Mouse (Mus musculus): ENCODE results near the gene Eci1. TPM values are rescaled to one million over a fixed set of nuclear protein-coding genes. Genes with fewer than 3 reads are reported as not detected.

Eci1 gene
- polyA plus RNA-seq, 1 experiment from 2014 or later = 193 TPM

DNA sequence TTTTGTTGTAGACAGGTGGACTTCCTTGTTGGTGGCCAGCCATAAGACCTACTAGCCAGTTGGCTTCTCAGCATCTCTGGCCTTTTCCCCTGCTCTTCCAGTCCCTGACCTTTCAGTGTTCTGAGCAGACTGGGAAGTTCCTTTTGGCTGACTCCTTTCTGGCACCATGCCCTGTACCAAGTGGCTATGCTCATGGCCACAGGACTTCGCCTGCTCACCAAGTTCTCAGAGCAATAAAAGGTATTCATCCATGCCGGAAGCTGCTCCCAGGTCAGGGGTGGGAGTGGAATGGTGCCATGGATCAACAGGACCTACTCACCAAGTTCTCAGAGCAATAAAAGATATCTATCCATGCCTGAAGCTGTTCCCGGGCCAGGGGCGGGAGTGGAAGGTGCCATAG, 46.1 kb downstream of the Eci1 start:
- Histone ChIP-seq H3K9ac (replicated peaks) (peak overlapping the region; percentile 90), H3K4me1 (ENCODE audit: insufficient read depth) (peaks cover 17% of the 10 kb centered on the region), H3K27me3 (ENCODE audit: insufficient read depth, low read length) (no peaks in the 10 kb centered on the region), H3K36me3 (replicated peaks; ENCODE audit: insufficient read depth, low read length) (peaks cover 39% of the 10 kb centered on the region), H3K27ac (ENCODE audit: low read depth) (no peak overlapping the region), H3K4me2 (ENCODE audit: low read depth, low read length) (peak overlapping the region; percentile 95), H3K4me3 (ENCODE audit: low read depth, low read length) (peak overlapping the region; percentile 88; the same call in 1 of the 2 replicates), H3K9me3 (ENCODE audit: low read length) (no peaks in the 10 kb centered on the region)
- WGBS (ENCODE audit: insufficient replicate concordance) = 76% methylated on average over 4 of the region's 4 CpGs
- ATAC-seq = no peak
- no peak for DNase-seq
- TF ChIP-seq EP300 (IDR thresholded peaks at IDR 0.05; ENCODE audit: low read depth) = no peak
- TF ChIP-seq CTCF (IDR thresholded peaks at IDR 0.05; ENCODE audit: low read depth) = no peak

DNA sequence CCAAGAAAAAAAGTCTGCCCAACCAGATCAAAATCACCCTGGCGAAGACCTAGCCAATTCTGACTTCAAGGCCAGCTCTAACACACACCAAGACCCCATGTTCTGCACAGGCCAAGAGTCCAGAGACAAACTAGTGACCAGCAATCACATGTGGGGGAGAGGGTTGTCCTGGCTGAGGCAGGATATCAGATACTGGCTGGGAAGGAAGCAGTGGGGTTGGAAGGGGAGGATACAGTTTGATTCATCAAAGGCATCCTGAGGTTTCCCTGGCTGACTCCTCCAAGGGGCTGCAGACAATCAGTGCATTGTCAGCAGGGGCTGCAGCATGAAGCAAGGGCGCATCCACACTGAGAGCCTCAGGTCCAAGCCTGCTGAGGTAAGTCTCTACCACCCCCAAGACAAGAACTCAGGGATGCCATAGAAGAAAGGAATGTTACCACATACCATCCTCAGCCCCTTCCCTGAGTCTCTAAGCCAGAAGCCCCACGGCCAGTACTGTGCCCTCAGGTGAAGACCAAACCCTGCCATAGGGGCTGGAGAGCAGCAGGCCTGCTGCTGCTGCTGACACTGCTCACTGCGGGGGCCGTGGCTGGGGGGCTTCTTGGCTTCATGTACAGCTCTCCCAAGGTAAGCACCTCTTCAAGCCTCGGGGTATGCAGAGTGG, 47.3 kb downstream of the Eci1 start, which contains the start of gene Bricd5:
Gene Bricd5, plus strand, starts transcription at position 273 of the 664 bp plus-strand sequence.
- TF ChIP-seq EP300 (IDR thresholded peaks at IDR 0.05; ENCODE audit: low read depth) = no peak
- TF ChIP-seq CTCF (IDR thresholded peaks at IDR 0.05; ENCODE audit: low read depth) = no peak
- Histone ChIP-seq H3K36me3 (replicated peaks; ENCODE audit: insufficient read depth, low read length) (peaks cover 39% of the 10 kb centered on the region), H3K27ac (ENCODE audit: low read depth) (no peak within 1 kb of the TSS), H3K9ac (replicated peaks) (no peak within 1 kb of the TSS), H3K4me1 (ENCODE audit: insufficient read depth) (peaks cover 26% of the 10 kb centered on the region), H3K27me3 (ENCODE audit: insufficient read depth, low read length) (no peaks in the 10 kb centered on the region), H3K4me2 (ENCODE audit: low read depth, low read length) (peak within 1 kb of the TSS; percentile 95), H3K4me3 (ENCODE audit: low read depth, low read length) (no peak within 1 kb of the TSS), H3K9me3 (ENCODE audit: low read length) (no peaks in the 10 kb centered on the region)
- DNase-seq (no peak), ATAC-seq (no peak)
- WGBS (ENCODE audit: insufficient replicate concordance) = 82% methylated on average over 6 of the region's 6 CpGs

DNA sequence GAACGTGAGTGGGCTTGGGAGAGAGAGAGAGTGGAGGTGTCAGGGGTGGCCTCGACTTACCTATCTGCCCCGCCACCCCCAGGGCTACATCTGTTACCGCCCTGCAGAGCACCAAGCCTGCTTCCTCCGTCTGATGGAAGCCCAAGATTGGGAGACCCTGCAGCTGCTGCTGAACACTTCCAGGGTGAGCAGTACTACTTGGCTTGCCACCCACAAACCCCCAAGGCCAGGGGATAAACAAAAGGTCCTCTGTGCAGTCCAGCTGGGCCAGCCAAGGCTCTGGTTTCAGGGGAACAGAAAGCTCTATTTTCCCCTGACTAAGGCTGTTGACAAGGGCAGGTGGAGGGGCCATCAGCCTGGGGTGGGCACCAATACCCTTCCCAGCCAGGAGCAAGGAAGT, 48.1 kb downstream of the Eci1 start:
- peaks cover 26% of the 10 kb centered on the region for H3K4me1 ChIP-seq (ENCODE audit: insufficient read depth)
- TF ChIP-seq CTCF (IDR thresholded peaks at IDR 0.05; ENCODE audit: low read depth) = no peak
- TF ChIP-seq EP300 (IDR thresholded peaks at IDR 0.05; ENCODE audit: low read depth) = no peak
- ATAC-seq = no peak
- no peak overlapping the region for H3K4me3 ChIP-seq (ENCODE audit: low read depth, low read length)
- H3K9ac ChIP-seq (replicated peaks) = no peak overlapping the region
- peaks cover 39% of the 10 kb centered on the region for H3K36me3 ChIP-seq (replicated peaks; ENCODE audit: insufficient read depth, low read length)
- H3K9me3 ChIP-seq (ENCODE audit: low read length) = no peaks in the 10 kb centered on the region
- no peaks in the 10 kb centered on the region for H3K27me3 ChIP-seq (ENCODE audit: insufficient read depth, low read length)
- DNase-seq = no peak
- no peak overlapping the region for H3K27ac ChIP-seq (ENCODE audit: low read depth)
- WGBS (ENCODE audit: insufficient replicate concordance) = 74% methylated on average over 5 of the region's 5 CpGs
- no peak overlapping the region for H3K4me2 ChIP-seq (ENCODE audit: low read depth, low read length)

DNA sequence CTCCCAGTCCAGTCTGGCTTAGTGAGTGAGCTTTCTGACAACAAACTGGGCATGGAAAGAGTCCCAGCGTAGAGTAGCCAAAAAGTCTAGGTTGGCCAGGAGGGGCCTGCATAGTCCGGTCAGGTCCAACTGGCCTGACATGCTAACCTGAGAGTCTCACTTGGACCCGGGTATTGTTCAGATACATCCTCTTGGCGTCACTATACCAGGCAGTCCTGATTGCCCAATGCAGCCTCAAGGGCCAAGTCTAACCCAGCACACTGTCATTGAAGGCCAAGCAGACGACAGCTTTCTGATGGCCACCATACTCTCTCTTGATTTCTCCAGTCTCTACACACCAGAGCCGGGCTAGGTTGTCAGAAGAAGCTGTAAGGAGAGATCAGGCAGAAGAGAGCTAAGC, 49.1 kb downstream of the Eci1 start:
- no peak for ATAC-seq
- H3K4me3 ChIP-seq (ENCODE audit: low read depth, low read length) = no peak overlapping the region
- no peaks in the 10 kb centered on the region for H3K9me3 ChIP-seq (ENCODE audit: low read length)
- no peak overlapping the region for H3K9ac ChIP-seq (replicated peaks)
- no peak overlapping the region for H3K27ac ChIP-seq (ENCODE audit: low read depth)
- 78% methylated on average over 6 of the region's 6 CpGs for WGBS (ENCODE audit: insufficient replicate concordance)
- H3K36me3 ChIP-seq (replicated peaks; ENCODE audit: insufficient read depth, low read length) = peaks cover 39% of the 10 kb centered on the region
- H3K4me2 ChIP-seq (ENCODE audit: low read depth, low read length) = peak overlapping the region; percentile 50; the same call in 1 of the 2 replicates
- no peak for DNase-seq
- peaks cover 29% of the 10 kb centered on the region for H3K4me1 ChIP-seq (ENCODE audit: insufficient read depth)
- TF ChIP-seq CTCF (IDR thresholded peaks at IDR 0.05; ENCODE audit: low read depth) (no peak), EP300 (IDR thresholded peaks at IDR 0.05; ENCODE audit: low read depth) (no peak)
- H3K27me3 ChIP-seq (ENCODE audit: insufficient read depth, low read length) = no peaks in the 10 kb centered on the region

DNA sequence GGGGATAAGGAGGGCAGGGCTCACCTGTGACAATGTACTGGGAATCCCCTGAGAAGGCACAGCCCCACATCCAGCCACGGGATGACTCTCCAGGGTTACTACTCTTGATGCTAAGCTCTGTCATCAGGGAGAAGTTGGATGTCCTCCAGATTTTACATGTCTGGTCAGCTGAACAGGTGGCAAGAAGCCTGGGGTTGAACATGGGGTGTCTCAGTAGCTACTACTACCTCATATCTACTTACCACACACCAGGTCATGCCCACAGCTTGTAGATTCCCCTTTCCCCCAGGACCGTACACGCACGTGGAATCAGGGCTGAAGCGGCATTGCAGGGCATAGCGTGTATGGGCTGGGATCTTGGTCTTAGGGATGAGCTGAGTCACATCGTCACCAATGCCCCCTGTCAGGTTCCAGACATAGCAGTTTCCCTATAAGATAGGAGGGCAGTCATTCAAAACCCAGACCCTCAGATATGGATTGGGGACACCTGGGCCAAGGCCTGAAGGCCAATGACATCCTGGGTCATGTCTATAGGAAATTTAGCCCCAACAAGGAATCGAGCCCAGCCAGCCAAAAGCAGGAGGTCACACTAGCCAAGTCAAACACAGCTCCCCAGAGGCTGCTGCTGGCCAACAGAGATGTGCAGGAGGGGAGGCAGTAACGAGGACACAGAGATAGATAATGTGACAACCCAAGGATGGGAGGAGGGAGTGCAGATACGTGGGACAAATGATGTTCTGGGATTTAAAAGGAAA, 49.8 kb downstream of the Eci1 start:
- peak overlapping the region; percentile 50; the same call in 1 of the 2 replicates for H3K4me2 ChIP-seq (ENCODE audit: low read depth, low read length)
- 0 out of 2 replicates have a peak overlapping the region, but pooled peaks have one; percentile 40 for H3K27ac ChIP-seq (ENCODE audit: low read depth)
- DNase-seq = no peak
- ATAC-seq = no peak
- H3K27me3 ChIP-seq (ENCODE audit: insufficient read depth, low read length) = no peaks in the 10 kb centered on the region
- H3K9ac ChIP-seq (replicated peaks) = no peak overlapping the region
- peaks cover 39% of the 10 kb centered on the region for H3K36me3 ChIP-seq (replicated peaks; ENCODE audit: insufficient read depth, low read length)
- TF ChIP-seq EP300 (IDR thresholded peaks at IDR 0.05; ENCODE audit: low read depth) (no peak), CTCF (IDR thresholded peaks at IDR 0.05; ENCODE audit: low read depth) (no peak)
- no peaks in the 10 kb centered on the region for H3K9me3 ChIP-seq (ENCODE audit: low read length)
- peaks cover 26% of the 10 kb centered on the region for H3K4me1 ChIP-seq (ENCODE audit: insufficient read depth)
- H3K4me3 ChIP-seq (ENCODE audit: low read depth, low read length) = peak overlapping the region; percentile 17
- 86% methylated on average over 10 of the region's 10 CpGs for WGBS (ENCODE audit: insufficient replicate concordance)
